Mouse (Mus musculus): Measurements from ENCODE around the gene Hexb.
"Not testable (repeated sequence)": the region's sequence is repeated elsewhere in the genome, so short reads cannot be mapped to it uniquely, and the experiment has no call there.

Gene Hexb

DNA sequence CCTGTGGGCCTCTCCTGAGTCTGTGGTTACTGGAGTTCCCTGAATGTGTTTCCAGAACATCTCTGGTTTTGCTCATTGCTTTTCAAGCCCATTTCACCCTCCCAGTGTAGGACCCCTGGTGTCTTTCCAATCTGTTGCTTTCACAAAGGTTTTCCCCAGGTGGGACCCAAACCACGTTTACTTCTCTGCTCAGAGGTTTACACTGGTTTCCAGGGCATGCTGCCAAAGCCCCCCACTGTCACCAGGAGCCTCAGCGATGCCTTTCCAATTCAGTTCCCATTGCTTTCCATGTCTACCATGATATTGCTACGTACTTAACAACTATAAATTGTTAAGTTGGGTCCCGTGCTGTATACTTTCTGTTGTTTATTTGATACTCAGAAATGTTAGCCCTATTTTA lies 15.3 kb downstream of the Hexb start:
- no peak for DNase-seq (ENCODE audit: low read depth, low spot score)

DNA sequence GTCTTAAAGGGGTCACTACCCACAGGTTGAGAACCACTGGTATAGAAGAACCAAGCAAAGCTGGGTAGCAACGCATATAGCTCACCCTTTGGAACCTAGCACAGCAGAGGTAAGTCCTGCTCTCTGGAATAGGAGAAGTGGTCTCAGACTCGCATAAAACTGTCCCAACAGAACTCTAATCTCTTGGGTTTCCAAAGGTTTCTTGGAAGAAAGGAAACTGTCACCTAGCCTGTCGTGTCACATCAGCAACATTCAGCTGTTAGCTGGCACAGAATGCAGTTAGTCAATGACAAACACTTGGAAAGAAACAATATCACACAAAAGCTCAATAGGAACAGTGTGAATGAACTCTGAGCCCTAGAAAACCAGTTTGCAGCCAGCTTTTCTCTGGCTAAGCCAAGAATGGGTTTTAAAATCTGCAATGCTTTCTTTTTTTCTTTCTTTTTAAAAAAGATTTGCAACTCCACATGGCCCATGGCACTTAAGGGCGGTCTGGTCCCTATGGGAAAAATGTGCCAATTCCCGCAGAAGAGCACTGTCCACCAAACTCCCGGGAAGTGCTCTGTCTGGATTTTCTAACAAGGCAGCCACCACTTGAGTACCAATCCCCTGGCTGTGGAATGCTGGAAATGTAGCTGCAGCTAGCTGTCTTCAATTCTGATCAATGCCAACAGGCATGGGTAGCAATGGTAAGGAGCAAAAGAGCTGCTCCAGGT lies 17.9 kb downstream of the Hexb start:
- no peak for DNase-seq (ENCODE audit: low read depth, low spot score)

DNA sequence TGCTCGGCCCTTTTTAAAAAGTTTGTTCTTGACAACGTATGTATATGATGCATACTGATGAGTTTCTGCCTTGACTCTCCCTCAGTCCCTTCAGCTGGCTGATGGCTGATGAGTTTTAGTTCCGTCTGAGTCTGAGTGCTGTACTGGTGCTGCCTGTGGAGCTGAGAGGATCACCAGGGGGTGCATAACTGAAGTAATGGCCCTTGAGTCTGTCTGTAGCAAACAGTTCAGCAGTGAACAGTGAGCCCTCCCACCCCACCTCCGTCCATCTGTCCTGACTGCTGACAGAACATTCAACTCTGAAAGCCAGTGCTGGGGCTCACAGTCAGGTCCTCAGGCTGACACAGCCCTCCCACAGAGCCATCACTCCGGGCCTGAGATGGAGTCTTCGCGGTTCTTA lies 19.2 kb downstream of the Hexb start:
- no peak for DNase-seq (ENCODE audit: low read depth, low spot score)

DNA sequence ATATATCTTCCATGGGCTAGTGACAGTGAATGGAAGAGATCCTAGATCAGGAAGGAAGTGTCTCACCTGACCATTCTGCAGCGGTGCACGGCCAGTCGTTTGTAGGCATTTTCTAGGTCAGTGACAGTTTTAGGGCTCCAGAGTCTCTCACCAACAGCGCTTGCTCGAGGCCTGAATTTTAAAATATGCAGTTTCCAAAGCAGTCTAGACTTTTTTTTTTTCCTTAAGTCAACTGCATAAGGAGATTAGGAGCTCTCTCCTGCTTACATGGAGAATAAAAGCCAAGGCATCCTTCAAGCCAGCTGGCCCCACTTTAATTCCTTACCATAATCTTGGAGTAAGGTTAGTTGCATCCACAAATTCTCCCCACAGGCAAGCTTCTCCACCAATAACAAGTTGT lies 21.4 kb downstream of the Hexb start:
- no peak for DNase-seq (ENCODE audit: low read depth, low spot score)

DNA sequence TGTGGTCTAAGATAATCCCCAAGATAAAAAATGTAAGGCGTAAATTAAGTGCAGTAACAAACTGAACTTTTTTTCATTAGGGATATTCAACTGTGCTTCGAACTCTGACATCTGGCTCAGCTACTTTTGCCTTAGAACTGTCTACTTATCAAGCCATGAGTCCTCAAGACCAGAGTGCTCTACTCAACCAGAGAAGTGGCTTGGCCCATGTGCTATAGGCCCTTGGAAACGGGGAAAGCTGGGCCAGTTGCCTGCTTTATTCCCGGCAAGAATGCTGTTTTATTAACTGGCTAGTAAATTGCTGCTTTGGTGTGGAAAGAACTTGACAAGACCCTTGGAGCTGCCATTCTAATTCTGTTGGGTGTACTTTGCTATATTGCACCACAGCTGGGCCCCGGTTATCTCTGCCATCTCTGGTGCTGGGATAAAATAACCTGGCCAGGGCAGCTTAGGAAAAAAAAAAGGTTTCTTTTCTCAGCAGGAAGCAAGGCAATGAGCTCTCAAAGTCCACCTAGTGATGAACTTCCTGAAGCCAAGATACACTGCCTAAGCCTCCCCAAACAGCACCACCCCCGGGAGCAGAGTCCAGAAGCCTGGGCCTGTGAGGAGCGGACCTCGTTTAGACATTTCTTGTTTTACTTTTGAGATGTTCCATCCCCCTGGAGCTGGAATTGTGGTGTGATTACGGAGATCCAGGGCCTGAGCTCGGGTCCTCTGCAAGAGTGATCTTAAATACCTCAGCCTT lies 22.5 kb downstream of the Hexb start:
- no peak for DNase-seq (ENCODE audit: low read depth, low spot score)

DNA sequence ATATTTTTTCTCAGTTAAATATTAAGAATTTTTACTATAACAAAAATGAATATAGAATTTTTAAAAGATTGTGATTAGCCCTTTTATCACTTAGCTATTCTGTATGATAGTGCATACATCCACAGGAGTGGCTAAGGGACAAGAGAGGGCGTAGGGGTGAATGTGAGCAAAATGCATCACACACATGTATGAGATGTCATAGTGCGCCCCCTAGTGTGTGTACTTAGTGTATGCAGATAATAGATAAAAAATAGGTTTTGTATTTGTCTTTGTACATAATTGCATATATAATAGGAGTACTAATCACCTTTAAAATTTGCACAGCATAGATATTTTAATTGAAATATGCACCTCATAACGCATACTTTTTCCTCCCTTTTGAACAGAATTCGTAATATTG lies 52.3 kb downstream of the Hexb start:
- no peak for DNase-seq (ENCODE audit: low read depth, low spot score)

DNA sequence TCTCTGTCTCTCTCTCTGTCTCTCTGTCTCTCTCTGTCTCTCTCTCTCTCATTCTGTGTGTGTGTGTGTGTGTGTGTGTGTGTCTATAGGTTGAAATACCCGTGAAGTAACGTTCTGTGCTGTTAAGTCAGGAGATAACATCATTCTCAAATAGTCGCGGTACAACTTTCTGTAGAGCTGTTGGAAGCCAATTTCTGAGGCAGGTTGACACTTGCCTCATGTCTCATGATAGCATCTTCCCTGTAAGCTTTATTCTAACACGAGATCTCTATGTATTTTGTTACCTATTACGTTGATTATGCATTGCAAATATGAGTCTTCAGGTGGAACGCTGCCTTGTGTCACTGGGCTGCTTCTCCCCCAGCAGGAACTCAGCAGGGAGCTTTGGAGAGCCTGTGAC lies 55.8 kb downstream of the Hexb start:
- DNase-seq (ENCODE audit: low read depth, low spot score) = no peak

DNA sequence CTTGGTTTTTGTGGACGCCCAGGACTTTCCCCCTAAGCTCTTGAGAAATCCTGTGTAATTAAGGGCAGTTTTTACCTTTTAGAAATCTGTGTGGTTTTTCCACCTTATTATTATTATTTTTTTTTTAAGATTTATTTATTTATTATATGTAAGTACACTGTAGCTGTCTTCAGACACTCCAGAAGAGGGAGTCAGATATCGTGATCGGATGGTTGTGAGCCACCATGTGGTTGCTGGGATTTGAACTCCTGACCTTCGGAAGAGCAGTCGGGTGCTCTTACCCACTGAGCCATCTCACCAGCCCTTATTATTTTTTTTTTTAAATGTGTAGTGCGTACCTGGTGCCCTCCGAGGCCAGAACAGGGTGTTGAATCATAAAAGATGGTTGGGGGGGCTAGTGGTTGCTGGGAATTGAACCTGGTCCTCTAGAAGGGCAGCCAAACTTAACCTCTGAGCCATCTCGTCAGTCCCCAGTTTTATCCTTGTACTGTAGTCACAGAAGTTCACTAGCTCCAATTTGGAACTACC lies 59.7 kb downstream of the Hexb start:
- not testable (repeated sequence) for DNase-seq (ENCODE audit: low read depth, low spot score)

DNA sequence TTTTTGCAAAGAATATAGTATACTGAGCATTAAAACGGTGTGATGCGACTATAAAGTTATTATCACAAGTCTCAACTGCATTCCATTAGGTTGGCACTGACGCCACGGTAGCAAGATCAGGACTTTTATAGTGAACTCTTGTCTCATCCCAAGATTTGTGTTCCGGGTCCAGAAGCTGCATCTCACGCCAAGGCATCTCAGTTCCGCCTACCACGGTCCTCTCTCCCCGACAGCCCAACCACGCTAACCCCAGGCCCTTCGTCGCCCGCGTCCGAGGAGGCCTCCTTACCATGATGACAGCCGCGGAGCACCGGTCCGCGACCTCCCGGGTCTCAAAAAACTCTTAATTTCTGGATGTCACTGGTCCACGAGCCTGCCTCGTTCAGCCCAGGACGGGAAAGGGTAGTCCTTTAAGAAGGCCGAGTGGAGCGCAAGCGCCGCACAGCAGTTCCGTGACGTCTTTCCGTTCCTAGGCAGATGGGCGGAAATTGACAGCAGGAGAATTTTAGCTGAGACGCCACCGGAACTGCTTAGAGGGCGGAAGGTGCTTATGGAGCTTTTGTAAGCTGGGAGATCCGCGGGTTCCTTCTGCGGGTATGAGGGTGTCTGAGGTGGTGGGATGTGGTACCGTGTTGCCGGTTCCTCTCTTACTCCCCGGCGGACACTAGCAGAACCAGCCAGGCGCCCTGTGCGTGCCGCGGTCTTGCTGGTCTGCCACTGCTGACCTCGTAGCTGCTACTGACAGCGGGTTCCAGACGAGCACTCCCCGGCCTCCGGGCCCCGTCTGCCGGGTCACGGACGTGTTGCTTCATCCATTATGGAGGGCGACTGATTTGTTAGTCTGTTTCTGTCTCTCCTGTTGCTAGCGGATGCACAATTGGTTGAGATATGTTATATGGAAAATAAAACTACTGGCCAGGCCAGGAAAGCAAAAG lies 60.4 kb downstream of the Hexb start, which contains the start of the genes Gfm2 and Nsa2:
Gene Gfm2 (plus strand): TSS at position 472 of the 935 bp plus-strand sequence.
Gene Nsa2 (minus strand): TSS at position 472 of the 935 bp plus-strand sequence.
- peak; percentile 88 for DNase-seq (ENCODE audit: low read depth, low spot score)

DNA sequence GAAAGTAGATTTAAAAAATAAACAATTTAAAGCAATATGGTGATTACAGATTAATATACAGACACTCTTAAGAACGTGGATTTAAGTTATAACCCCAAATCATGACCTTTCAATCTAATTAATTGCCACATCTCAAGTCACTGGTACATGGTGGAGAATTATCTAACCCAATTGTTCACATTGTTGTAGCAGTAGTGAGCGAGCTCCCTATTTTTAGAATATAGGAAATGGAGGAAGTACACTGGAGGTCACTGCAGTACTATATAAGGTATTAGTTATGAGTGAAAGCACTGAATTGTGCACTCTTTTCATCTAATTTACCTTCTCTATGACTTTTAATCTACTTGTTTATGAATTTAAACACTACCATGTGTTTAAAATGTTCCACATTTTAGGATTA lies 67.7 kb downstream of the Hexb start:
- not testable (repeated sequence) for DNase-seq (ENCODE audit: low read depth, low spot score)

DNA sequence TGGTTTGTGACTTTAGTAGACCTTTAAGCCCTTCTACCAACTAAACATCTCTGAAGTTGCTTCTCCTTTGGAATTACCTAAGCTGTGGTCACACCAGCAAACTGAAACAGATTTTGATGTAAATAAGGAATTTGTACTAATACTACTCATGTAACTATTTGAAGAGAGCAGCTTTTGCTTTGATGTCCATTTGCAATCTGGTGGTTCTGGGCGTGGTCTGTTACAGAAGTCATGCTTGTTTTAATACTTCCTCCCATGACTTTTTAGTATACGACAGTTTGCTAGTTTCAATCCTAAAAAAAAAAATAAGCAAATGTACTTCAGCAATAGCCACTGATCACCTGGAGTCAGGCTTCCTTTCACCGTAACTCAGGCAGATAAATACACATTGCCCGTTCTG lies 68.5 kb downstream of the Hexb start:
- DNase-seq (ENCODE audit: low read depth, low spot score) = not testable (repeated sequence)
